Mouse (Mus musculus): Measurements from ENCODE around the gene Pnpla6.

The Pnpla6 gene

GRCm38 (mm10) chr8:3515260-3515671, at the start of gene Pnpla6:
Gene Pnpla6 (plus strand): TSS chr8:3515384.
- peak; percentile 88 to 93 for DNase-seq (ENCODE audit: low spot score in 2 of 2)

- peak; percentile 91 to 96 for DNase-seq (ENCODE audit: low spot score in 2 of 2)
Measured at GRCm38 (mm10) chr8:3467006-3467885, 47.9 kb upstream of the Pnpla6 start, which contains the start of gene Pex11g. Gene Pex11g (minus strand): TSS chr8:3467680.

GRCm38 (mm10) chr8:3467886-3468545, 47.2 kb upstream of the Pnpla6 start:
- no peak for DNase-seq (ENCODE audit: low spot score in 2 of 2)

- DNase-seq (ENCODE audit: low spot score in 2 of 2), result no peak
Measured at GRCm38 (mm10) chr8:3468838-3469237, 46.3 kb upstream of the Pnpla6 start.

GRCm38 (mm10) chr8:3470562-3470961, 44.6 kb upstream of the Pnpla6 start, which contains the start of gene Tex45:
Gene Tex45 (plus strand): TSS chr8:3470862.
- no peak for DNase-seq (ENCODE audit: low spot score in 2 of 2)

- no peak for DNase-seq (ENCODE audit: low spot score in 2 of 2)
Measured at GRCm38 (mm10) chr8:3475715-3476429, 39.3 kb upstream of the Pnpla6 start.

GRCm38 (mm10) chr8:3480221-3480785, 34.9 kb upstream of the Pnpla6 start:
- DNase-seq (ENCODE audit: low spot score in 2 of 2), result no peak

- DNase-seq (ENCODE audit: low spot score in 2 of 2), result no peak
Measured at GRCm38 (mm10) chr8:3481605-3482004, 33.6 kb upstream of the Pnpla6 start.

GRCm38 (mm10) chr8:3482240-3482740, 32.9 kb upstream of the Pnpla6 start:
- no peak for DNase-seq (ENCODE audit: low spot score in 2 of 2)

- DNase-seq (ENCODE audit: low spot score in 2 of 2), result no peak
Measured at GRCm38 (mm10) chr8:3483546-3483945, 31.6 kb upstream of the Pnpla6 start.

GRCm38 (mm10) chr8:3485192-3485591, 30.0 kb upstream of the Pnpla6 start:
- no peak for DNase-seq (ENCODE audit: low spot score in 2 of 2)

GRCm38 (mm10) chr8:3492901-3493844, 22.0 kb upstream of the Pnpla6 start, which contains the start of gene Zfp358:
Gene Zfp358 (plus strand): TSS chr8:3493138.
- DNase-seq (ENCODE audit: low spot score in 2 of 2), result peak; percentile 57 to 81

- DNase-seq (ENCODE audit: low spot score in 2 of 2), result no peak
Measured at GRCm38 (mm10) chr8:3493845-3494208, 21.4 kb upstream of the Pnpla6 start.

GRCm38 (mm10) chr8:3495578-3496427, 19.4 kb upstream of the Pnpla6 start:
- peak in 1 of 2 experiments; percentile 62 for DNase-seq (ENCODE audit: low spot score in 2 of 2)

- no peak for DNase-seq (ENCODE audit: low spot score in 2 of 2)
Measured at GRCm38 (mm10) chr8:3496428-3496748, 18.8 kb upstream of the Pnpla6 start.

GRCm38 (mm10) chr8:3498583-3498982, 16.6 kb upstream of the Pnpla6 start:
- no peak for DNase-seq (ENCODE audit: low spot score in 2 of 2)

- no peak for DNase-seq (ENCODE audit: low spot score in 2 of 2)
Measured at GRCm38 (mm10) chr8:3499751-3500150, 15.4 kb upstream of the Pnpla6 start.

GRCm38 (mm10) chr8:3500235-3501090, 14.7 kb upstream of the Pnpla6 start, which contains the start of gene Mcoln1:
Gene Mcoln1 (plus strand): TSS chr8:3500457.
- DNase-seq (ENCODE audit: low spot score in 2 of 2), result peak; percentile 99

GRCm38 (mm10) chr8:3502217-3502616, 13.0 kb upstream of the Pnpla6 start:
- DNase-seq (ENCODE audit: low spot score in 2 of 2), result no peak

Data from spleen, postnatal 4 days (tissue).